Mouse (Mus musculus) left cerebral cortex, adult 6 months (tissue): Measurements from ENCODE around the gene Cds2. TPM values are rescaled to one million over a fixed set of nuclear protein-coding genes. Genes with fewer than 3 reads are reported as not detected.

Experiments
- long read RNA-seq, 2 experiments: library from polyadenylated mRNA; unstranded; transcript quantifications; one replicate each; pipeline ENCODE4 v2.0.0; 2019 to 2020
- polyA plus RNA-seq: library from polyadenylated mRNA; unstranded; fragments of <200 nt; fragmentation: Nextera tagmentation; gene quantifications from 2 replicates; pipeline ENCODE4 v1.2.3, GENCODE M21; 2021

The Cds2 gene
- polyA plus RNA-seq, result 41.0 and 150 TPM in 2 replicates
- long read RNA-seq, experiment 1, full-length matches to known transcripts, result 30 of 141 reads
- long read RNA-seq, experiment 1, partial matches to known transcripts, result 4 of 141 reads
- long read RNA-seq, experiment 1, other reads (novel, unspliced or antisense), result 107 of 141 reads
- long read RNA-seq, experiment 2, full-length matches to known transcripts, result 3 of 59 reads
- long read RNA-seq, experiment 2, partial matches to known transcripts, result 2 of 59 reads
- long read RNA-seq, experiment 2, other reads (novel, unspliced or antisense), result 54 of 59 reads

GRCm38 (mm10) chr2:132262879-132263398 lies at the start of gene Cds2:
Gene Cds2 (plus strand): TSS chr2:132263148.

DNA sequence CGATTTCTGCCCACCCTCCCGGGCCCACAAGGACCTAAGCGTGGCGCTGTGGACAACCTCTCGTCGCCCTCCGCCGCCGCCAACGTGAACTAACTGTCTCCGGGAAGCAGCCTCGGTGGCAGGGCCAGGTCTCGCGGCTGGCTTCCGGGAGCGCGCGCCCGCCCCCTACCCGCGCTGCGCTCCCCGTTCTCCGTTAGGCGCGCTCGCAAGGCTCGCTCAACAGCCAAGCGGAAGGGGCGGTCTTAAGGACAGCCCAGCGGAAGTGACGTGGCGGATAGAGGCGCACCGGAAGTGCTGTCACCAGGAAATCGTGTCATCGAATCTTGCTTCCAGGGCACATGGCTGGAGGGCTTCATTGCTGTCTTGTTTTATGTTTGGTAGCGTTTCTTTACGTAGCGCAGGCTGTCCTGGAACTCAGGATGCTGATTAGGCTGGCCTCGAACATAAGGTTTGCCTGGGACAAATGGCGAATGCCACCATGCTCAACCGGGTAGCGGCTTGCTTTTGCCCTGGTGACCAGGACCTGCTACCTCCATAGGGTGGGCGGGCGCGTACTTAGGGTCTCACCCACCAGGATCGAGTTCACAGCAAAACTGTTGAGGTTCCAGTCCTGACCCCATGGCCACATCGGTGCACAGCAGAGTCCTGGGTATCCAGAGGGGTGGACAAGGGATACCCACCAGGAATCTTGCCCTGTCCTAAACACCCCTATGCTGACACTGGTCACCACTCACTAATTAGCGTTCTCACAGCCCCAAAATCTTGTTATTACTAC lies 15.2 kb upstream of the Cds2 start, which contains the start of gene Tmem230:
Gene Tmem230 (minus strand): TSS at position 269 of the 775 bp plus-strand sequence.

DNA sequence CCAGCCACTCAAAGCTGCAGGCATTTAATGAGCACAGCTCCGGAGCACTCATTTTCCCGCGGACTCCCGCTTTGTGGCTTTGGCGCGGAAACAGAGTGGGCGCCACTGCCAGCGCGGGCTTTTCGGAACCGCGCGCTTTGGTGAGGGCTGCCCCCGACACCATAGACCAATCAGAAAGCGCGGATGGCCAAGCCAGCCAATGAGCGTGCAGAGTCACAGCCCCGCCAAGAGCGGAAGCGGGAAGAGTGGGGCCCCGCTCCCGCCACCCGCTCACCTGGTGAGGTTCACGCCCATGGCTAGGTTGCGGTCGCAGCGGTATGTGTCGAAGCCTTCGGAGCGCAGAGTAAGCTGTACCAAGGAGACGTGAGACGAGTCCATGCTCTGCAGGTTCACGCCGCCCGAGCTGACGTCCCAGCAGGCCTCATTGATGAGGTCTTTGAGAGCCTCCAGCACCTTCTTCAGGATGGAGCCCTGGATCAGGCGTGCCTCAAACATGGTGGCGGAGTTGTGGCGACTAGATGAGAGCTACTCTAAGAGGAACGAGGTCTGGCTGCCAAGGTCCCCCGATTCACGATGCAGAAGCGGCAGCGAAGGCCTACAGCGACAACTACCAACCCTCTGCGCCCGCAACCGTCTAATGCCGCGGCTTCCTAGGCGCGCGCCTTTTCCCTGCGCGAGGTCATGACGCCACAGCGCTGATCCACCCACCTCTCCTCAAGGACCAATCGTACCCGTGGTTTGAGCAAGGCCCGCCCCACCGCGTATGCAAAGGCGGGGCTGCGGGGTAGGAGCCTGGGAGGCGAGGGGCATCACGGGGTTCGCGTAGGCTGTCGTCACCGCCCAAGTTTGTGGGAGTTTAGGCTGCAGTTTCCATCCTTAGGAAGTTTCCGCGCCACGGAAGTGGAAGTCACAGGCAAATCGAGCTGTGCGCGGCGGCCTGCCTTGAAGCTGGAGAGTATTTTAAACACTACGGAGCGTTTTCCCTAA lies 10.1 kb upstream of the Cds2 start, which contains the start of gene Pcna:
Gene Pcna (minus strand): TSS at position 773 of the 987 bp plus-strand sequence.

Other genes with a start within 250 kb of the Cds2 start
- 8.8 and 11.6 TPM in 2 replicates for gene Rassf2, start 232.9 kb upstream of the Cds2 start, polyA plus RNA-seq
- 39.2 and 40.0 TPM in 2 replicates for gene Slc23a2, start 118.0 kb upstream of the Cds2 start, polyA plus RNA-seq
- 55.3 and 65.5 TPM in 2 replicates for gene Tmem230, start 15.3 kb upstream of the Cds2 start, polyA plus RNA-seq
- gene Pcna, start 9.8 kb upstream of the Cds2 start, polyA plus RNA-seq, result 65.4 and 73.1 TPM in 2 replicates
- gene Prokr2, start 122.3 kb downstream of the Cds2 start, polyA plus RNA-seq, result 0.44 and 0.61 TPM in 2 replicates